Mouse (Mus musculus) telencephalon, adult 2 months (tissue): ENCODE results near the gene Fopnl.

Source experiments
- DNase-seq: peaks from one replicate; pipeline ENCODE4 v3.0.0-alpha.2; 2011; ENCODE audit warnings: low read depth, low spot score

Gene Fopnl

GRCm38 (mm10) chr16:14316884-14317876 lies at the start of gene Fopnl:
Fopnl (minus strand) TSS chr16:14317405.
- DNase-seq: peak; percentile 95

- DNase-seq: no peak
Measured at GRCm38 (mm10) chr16:14366017-14366416, 48.8 kb upstream of the Fopnl start.

- DNase-seq: no peak
Measured at GRCm38 (mm10) chr16:14365457-14365856, 48.3 kb upstream of the Fopnl start.

GRCm38 (mm10) chr16:14364066-14364465 lies 46.9 kb upstream of the Fopnl start:
- no peak for DNase-seq

- DNase-seq: no peak
Measured at GRCm38 (mm10) chr16:14363496-14363895, 46.3 kb upstream of the Fopnl start.

GRCm38 (mm10) chr16:14362099-14362820 lies 45.1 kb upstream of the Fopnl start:
- no peak for DNase-seq

- DNase-seq: peak; percentile 59
Measured at GRCm38 (mm10) chr16:14361362-14362098, 44.3 kb upstream of the Fopnl start, which contains the start of gene Abcc1. Abcc1 (plus strand) TSS chr16:14361558.

- no peak for DNase-seq
Measured at GRCm38 (mm10) chr16:14360931-14361330, 43.7 kb upstream of the Fopnl start.

GRCm38 (mm10) chr16:14358531-14358930 lies 41.3 kb upstream of the Fopnl start:
- DNase-seq: no peak

- DNase-seq: no peak
Measured at GRCm38 (mm10) chr16:14357859-14358258, 40.7 kb upstream of the Fopnl start.

- DNase-seq: no peak
Measured at GRCm38 (mm10) chr16:14352663-14353062, 35.5 kb upstream of the Fopnl start.

GRCm38 (mm10) chr16:14352234-14352633 lies 35.0 kb upstream of the Fopnl start:
- DNase-seq: no peak

GRCm38 (mm10) chr16:14351571-14351970 lies 34.4 kb upstream of the Fopnl start:
- DNase-seq: no peak

- DNase-seq: no peak
Measured at GRCm38 (mm10) chr16:14344967-14345366, 27.8 kb upstream of the Fopnl start.

- DNase-seq: no peak
Measured at GRCm38 (mm10) chr16:14328156-14328555, 11.0 kb upstream of the Fopnl start.

- DNase-seq: peak; percentile 62
Measured at GRCm38 (mm10) chr16:14320494-14320893, 3.3 kb upstream of the Fopnl start.

- no peak for DNase-seq
Measured at GRCm38 (mm10) chr16:14319681-14320080, 2.5 kb upstream of the Fopnl start.

- DNase-seq: no peak
Measured at GRCm38 (mm10) chr16:14312914-14313313, 4.3 kb downstream of the Fopnl start.

- no peak for DNase-seq
Measured at GRCm38 (mm10) chr16:14311371-14311770, 5.8 kb downstream of the Fopnl start.

GRCm38 (mm10) chr16:14309833-14310232 lies 7.4 kb downstream of the Fopnl start:
- no peak for DNase-seq

- no peak for DNase-seq
Measured at GRCm38 (mm10) chr16:14308245-14309073, 8.7 kb downstream of the Fopnl start.
